Mouse (Mus musculus) skeletal muscle tissue, postnatal 0 days (tissue): ENCODE measurements around the gene Vmn1r47. TPM values are rescaled to one million over a fixed set of nuclear protein-coding genes. Genes with fewer than 3 reads are reported as not detected.

Source experiments
- polyA plus RNA-seq: library from polyadenylated mRNA; unstranded; fragments of >200 nt; fragmentation: Nextera tagmentation; extraction: Ambion mirVana; gene quantifications from 2 replicates; pipeline ENCODE4 v1.2.1, GENCODE M21; 2015

Vmn1r47 gene
- not detected in 2 replicates for polyA plus RNA-seq

DNA sequence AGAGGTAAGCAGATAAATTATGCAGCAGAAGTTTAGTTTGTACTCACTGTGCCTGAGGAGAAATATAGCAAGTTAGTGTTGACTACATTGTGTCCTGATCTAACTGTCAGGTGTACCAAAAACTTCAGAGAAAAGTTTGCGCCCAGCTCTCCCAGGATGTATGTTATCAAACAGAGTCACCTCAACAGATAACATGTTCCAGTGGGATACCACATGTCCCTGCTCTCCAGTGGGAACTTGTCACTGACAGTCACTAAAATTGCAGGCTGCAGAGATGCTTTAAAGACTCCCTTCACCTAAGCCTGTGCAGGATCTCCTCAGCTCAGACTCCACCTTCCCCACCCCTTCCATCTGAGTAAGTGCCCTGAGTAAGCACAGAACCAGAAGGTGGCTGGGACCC lies at the start of gene Vmn1r47:
TSS of gene Vmn1r47 (plus strand) at position 301 of the 400 bp plus-strand sequence.

GRCm38 (mm10) chr6:89969013-89969412 lies 46.9 kb upstream of the Vmn1r47 start, which contains the start of gene Vmn1r46:
Gene Vmn1r46, plus strand, starts transcription at chr6:89969313.

DNA sequence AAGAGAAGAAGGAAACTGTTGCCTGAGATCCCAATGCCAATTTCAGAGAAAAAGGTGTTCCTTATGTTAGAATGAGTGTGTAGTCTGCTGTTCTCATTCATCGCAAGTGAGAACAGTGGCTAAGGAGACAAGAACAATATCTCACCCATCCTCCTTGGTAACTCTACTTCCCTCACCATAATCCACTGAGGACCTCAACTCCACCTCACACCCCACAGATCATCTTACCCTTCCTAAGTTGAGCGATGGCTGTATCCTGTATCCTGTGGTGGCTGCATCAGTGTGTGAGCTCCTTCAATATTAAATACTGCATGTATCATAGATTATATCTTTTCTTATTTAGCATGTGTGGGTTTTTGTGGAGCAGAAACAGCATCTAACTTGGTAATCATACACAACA lies 20.8 kb downstream of the Vmn1r47 start, which contains the start of gene Vmn1r48:
TSS of gene Vmn1r48 (minus strand) at position 101 of the 400 bp plus-strand sequence.

Other genes with a start within 250 kb of the Vmn1r47 start
- not detected in 2 replicates for gene Vmn1r42, start 139.7 kb upstream of the Vmn1r47 start, polyA plus RNA-seq
- gene Vmn1r43, start 139.7 kb upstream of the Vmn1r47 start, polyA plus RNA-seq = not detected in 2 replicates
- gene Vmn1r44, start 132.5 kb upstream of the Vmn1r47 start, polyA plus RNA-seq = not detected in 2 replicates
- gene Vmn1r45, start 75.5 kb upstream of the Vmn1r47 start, polyA plus RNA-seq = not detected in 2 replicates
- gene Vmn1r46, start 46.8 kb upstream of the Vmn1r47 start, polyA plus RNA-seq = not detected in 2 replicates
- not detected in 2 replicates for gene Vmn1r48, start 20.7 kb downstream of the Vmn1r47 start, polyA plus RNA-seq
- gene Vmn1r49, start 62.4 kb downstream of the Vmn1r47 start, polyA plus RNA-seq = not detected in 2 replicates
- gene Vmn1r50, start 85.3 kb downstream of the Vmn1r47 start, polyA plus RNA-seq = not detected in 2 replicates
- not detected in 2 replicates for gene Vmn1r51, start 106.4 kb downstream of the Vmn1r47 start, polyA plus RNA-seq
- not detected in 2 replicates for gene Vmn1r52, start 158.7 kb downstream of the Vmn1r47 start, polyA plus RNA-seq
- gene V1ra8, start 186.6 kb downstream of the Vmn1r47 start, polyA plus RNA-seq = not detected in 2 replicates
- not detected in 2 replicates for gene Vmn1r53, start 208.3 kb downstream of the Vmn1r47 start, polyA plus RNA-seq
- gene Vmn1r54, start 230.2 kb downstream of the Vmn1r47 start, polyA plus RNA-seq = not detected in 2 replicates